Mouse (Mus musculus) limb, embryonic 10.5 days (tissue): ENCODE measurements around the gene Fxyd4. TPM values are rescaled to one million over a fixed set of nuclear protein-coding genes. Genes with fewer than 3 reads are reported as not detected.

Experiments
- DNase-seq: peaks from one replicate; pipeline ENCODE4 v3.0.0-alpha.2; 2017; ENCODE audit warnings: low spot score
- H3K27ac ChIP-seq: fragments of 300-500 bp; sonication (generic); 2 replicates; pipeline ENCODE4 v1.5.1; 2016; ENCODE audit warnings: mild to moderate bottlenecking
- H3K27me3 ChIP-seq: fragments of 300-500 bp; sonication (generic); 2 replicates; pipeline ENCODE4 v1.6.1; 2016; ENCODE audit warnings: low read depth, mild to moderate bottlenecking; ENCODE audit not compliant: poor library complexity, severe bottlenecking
- H3K36me3 ChIP-seq: fragments of 300-500 bp; sonication (generic); 2 replicates; pipeline ENCODE4 v1.6.1; 2016; ENCODE audit warnings: mild to moderate bottlenecking, moderate library complexity
- H3K4me1 ChIP-seq: fragments of 300-500 bp; sonication (generic); 2 replicates; pipeline ENCODE4 v1.6.1; 2016
- H3K4me3 ChIP-seq: fragments of 300-500 bp; sonication (generic); 2 replicates; pipeline ENCODE4 v1.5.1; 2016; ENCODE audit warnings: mild to moderate bottlenecking, moderate library complexity
- H3K9me3 ChIP-seq: fragments of 300-500 bp; sonication (generic); replicated peaks from 2 replicates; pipeline ENCODE4 v1.6.1; 2016; ENCODE audit warnings: mild to moderate bottlenecking
- WGBS: fragments of 180-500 bp; shearing (Covaris S2); methylation state at CpG from one replicate; pipeline ENCODE4 v1.1.7; 2016; 5-methylcytosine and 5-hydroxymethylcytosine counted together
- polyA plus RNA-seq: library from polyadenylated mRNA; unstranded; fragments of >200 nt; fragmentation: Nextera tagmentation; extraction: Ambion mirVana; gene quantifications from 2 replicates; pipeline ENCODE4 v1.2.1, GENCODE M21; 2016

Gene Fxyd4
- polyA plus RNA-seq, 1 experiment from 2014 or later: 3.6 TPM

GRCm38 (mm10) chr6:117932325-117933051 lies 5.0 kb downstream of the Fxyd4 start:
- H3K36me3 ChIP-seq: peaks cover 30% of the 10 kb centered on the region
- DNase-seq: no peak
- H3K27me3 ChIP-seq: no peaks in the 10 kb centered on the region
- no peaks in the 10 kb centered on the region for H3K4me1 ChIP-seq
- WGBS: 48% methylated on average over 11 of the region's 11 CpGs
- no peaks in the 10 kb centered on the region for H3K9me3 ChIP-seq
- H3K27ac ChIP-seq: no peak overlapping the region
- H3K4me3 ChIP-seq: no peak overlapping the region

GRCm38 (mm10) chr6:117929945-117930655 lies 7.4 kb downstream of the Fxyd4 start:
- Histone ChIP-seq H3K4me1 (no peaks in the 10 kb centered on the region), H3K27ac (no peak overlapping the region), H3K27me3 (no peaks in the 10 kb centered on the region), H3K4me3 (no peak overlapping the region), H3K9me3 (no peaks in the 10 kb centered on the region), H3K36me3 (peaks cover 51% of the 10 kb centered on the region)
- 91% methylated on average over 3 of the region's 3 CpGs for WGBS
- DNase-seq: no peak

DNA sequence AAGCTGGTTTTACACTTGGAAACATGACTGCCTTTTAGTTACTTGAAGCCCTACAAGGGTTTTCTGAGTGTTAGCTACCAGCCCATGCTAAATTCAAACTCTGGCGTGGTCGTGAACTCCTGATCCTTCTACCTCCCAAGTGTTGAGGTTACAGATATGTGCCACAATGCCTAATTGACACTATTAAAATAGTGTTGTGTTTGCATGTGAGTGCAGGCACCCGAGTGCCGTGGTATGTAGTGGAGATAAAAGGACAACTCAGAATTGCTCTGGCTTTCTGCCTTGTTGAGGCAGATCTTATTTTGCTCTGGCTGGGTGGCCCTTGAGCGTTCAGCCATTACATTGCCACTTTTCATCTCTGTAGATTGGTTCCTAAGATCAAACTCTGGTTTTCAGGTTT lies 8.7 kb downstream of the Fxyd4 start:
- DNase-seq: no peak
- 89% methylated on average over 5 of the region's 5 CpGs for WGBS

GRCm38 (mm10) chr6:117927955-117928354 lies 9.5 kb downstream of the Fxyd4 start:
- Histone ChIP-seq H3K27ac (no peak overlapping the region), H3K4me3 (no peak overlapping the region), H3K9me3 (no peaks in the 10 kb centered on the region), H3K36me3 (peaks cover 59% of the 10 kb centered on the region), H3K27me3 (no peaks in the 10 kb centered on the region), H3K4me1 (no peaks in the 10 kb centered on the region)
- 88% methylated on average over 7 of the region's 7 CpGs for WGBS
- no peak for DNase-seq

More for the DNA sequence above, 8.7 kb downstream of the Fxyd4 start:
- Histone ChIP-seq H3K9me3 (no peaks in the 10 kb centered on the region), H3K36me3 (peaks cover 54% of the 10 kb centered on the region), H3K27ac (no peak overlapping the region), H3K4me3 (no peak overlapping the region), H3K4me1 (no peaks in the 10 kb centered on the region), H3K27me3 (no peaks in the 10 kb centered on the region)

DNA sequence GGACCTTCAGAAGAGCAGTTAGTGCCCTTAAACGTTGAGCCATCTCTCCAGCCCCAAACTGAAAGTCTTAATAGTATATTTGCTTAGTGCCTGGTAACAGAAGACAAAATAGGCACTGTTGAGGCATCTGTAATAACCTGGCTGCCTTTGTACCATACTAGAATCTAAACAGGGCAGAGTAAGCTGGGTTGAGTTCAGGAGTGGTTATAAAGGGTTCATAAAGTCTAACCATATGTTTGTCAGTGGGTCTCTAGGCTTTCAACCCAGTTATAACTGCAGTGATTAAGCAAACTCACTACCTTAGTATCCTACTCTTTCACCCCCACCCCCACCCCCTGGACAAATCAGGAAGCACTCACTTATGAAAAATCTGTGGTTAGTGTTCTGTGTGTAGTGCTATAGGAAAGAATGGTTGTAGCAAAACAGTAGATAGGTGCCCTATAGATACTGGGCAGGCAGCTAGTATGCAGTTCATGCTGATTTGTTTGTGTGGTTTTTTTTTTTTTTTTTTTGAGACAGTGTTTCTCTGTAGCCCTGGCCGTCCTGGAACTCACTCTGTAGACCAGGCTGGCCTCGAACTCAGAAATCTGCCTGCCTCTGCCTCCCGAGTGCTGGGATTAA lies 10.5 kb downstream of the Fxyd4 start:
- Histone ChIP-seq H3K27me3 (no peaks in the 10 kb centered on the region), H3K4me3 (no peak overlapping the region), H3K36me3 (peaks cover 69% of the 10 kb centered on the region), H3K9me3 (no peaks in the 10 kb centered on the region), H3K4me1 (no peaks in the 10 kb centered on the region), H3K27ac (no peak overlapping the region)
- no peak for DNase-seq
- WGBS: 79% methylated on average over 4 of the region's 4 CpGs

DNA sequence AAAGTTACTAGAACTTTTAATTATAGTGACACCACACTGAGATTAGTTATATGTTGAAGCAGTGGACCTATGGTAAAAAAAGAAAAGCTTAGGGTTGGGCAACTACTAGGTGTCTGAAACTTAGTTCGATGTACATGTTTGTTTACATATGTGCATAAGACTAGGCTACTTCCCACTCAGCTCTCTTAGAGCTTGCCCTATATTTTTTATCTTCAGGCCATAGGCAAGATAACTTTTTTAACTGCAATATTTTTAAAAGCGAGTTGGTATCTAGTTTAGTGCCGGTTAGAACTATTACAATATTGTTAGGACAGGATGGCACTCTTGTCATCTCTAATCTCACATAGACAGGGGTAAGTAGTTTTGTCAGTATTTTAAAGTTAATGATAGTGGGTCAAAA lies 15.5 kb downstream of the Fxyd4 start:
- WGBS: 93% methylated on average over 3 of the region's 3 CpGs
- H3K9me3 ChIP-seq: no peaks in the 10 kb centered on the region
- H3K4me1 ChIP-seq: peaks cover 20% of the 10 kb centered on the region
- H3K36me3 ChIP-seq: peaks cover 75% of the 10 kb centered on the region
- DNase-seq: no peak
- no peaks in the 10 kb centered on the region for H3K27me3 ChIP-seq
- H3K4me3 ChIP-seq: no peak overlapping the region
- H3K27ac ChIP-seq: no peak overlapping the region

GRCm38 (mm10) chr6:117920659-117921640 lies 16.5 kb downstream of the Fxyd4 start:
- Histone ChIP-seq H3K27ac (no peak overlapping the region), H3K9me3 (no peaks in the 10 kb centered on the region), H3K4me1 (peaks cover 26% of the 10 kb centered on the region), H3K4me3 (0 out of 2 replicates have a peak overlapping the region, but pooled peaks have one; percentile 1), H3K27me3 (no peaks in the 10 kb centered on the region), H3K36me3 (peaks cover 64% of the 10 kb centered on the region)
- WGBS: 71% methylated on average over 3 of the region's 3 CpGs
- no peak for DNase-seq

- WGBS: 49% methylated on average over 5 of the region's 5 CpGs
- Histone ChIP-seq H3K9me3 (no peaks in the 10 kb centered on the region), H3K36me3 (peaks cover 50% of the 10 kb centered on the region), H3K27me3 (no peaks in the 10 kb centered on the region), H3K4me1 (peaks cover 35% of the 10 kb centered on the region), H3K4me3 (peak overlapping the region; percentile 62), H3K27ac (peak overlapping the region; percentile 96)
- peak; percentile 47 for DNase-seq
Observed at GRCm38 (mm10) chr6:117918043-117918442, 19.4 kb downstream of the Fxyd4 start.

DNA sequence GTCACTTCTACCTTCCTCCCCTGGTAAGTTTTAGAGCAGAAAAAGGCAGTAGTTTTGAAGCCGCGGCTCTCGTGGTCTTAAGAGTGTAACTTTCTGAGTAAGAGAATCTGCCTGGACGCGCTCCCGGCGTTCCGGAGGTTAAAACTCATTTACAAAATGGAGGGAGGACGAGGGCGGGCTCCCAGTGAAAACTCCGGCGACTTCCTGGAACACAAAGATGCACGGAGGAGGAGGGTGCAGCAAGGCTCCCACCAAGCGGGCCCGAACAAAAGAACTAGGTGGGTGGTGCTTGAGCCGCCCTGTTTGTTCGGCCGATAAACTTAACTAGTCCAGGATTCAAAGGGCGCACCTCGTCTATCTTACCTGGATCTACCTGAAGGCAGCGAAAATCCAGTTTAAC lies 19.9 kb downstream of the Fxyd4 start:
- Histone ChIP-seq H3K4me3 (peak overlapping the region; percentile 62), H3K36me3 (peaks cover 46% of the 10 kb centered on the region), H3K27ac (peak overlapping the region; percentile 96), H3K4me1 (peaks cover 35% of the 10 kb centered on the region), H3K9me3 (no peaks in the 10 kb centered on the region), H3K27me3 (no peaks in the 10 kb centered on the region)
- 2% methylated on average over 21 of the region's 21 CpGs for WGBS
- peak; percentile 71 for DNase-seq

- no peaks in the 10 kb centered on the region for H3K27me3 ChIP-seq
- peak; percentile 91 for DNase-seq
- no peaks in the 10 kb centered on the region for H3K9me3 ChIP-seq
- peaks cover 35% of the 10 kb centered on the region for H3K4me1 ChIP-seq
- WGBS: under 1% methylated on average over 62 of the region's 62 CpGs
- peak overlapping the region; percentile 96 for H3K27ac ChIP-seq
- peaks cover 39% of the 10 kb centered on the region for H3K36me3 ChIP-seq
- peak overlapping the region; percentile 62 for H3K4me3 ChIP-seq
Observed at GRCm38 (mm10) chr6:117916737-117917426, 20.6 kb downstream of the Fxyd4 start.

- no peak for DNase-seq
- H3K27ac ChIP-seq: peak overlapping the region; percentile 96
- H3K36me3 ChIP-seq: peaks cover 33% of the 10 kb centered on the region
- H3K9me3 ChIP-seq: no peaks in the 10 kb centered on the region
- WGBS: 3% methylated on average over 12 of the region's 12 CpGs
- peak overlapping the region; percentile 62 for H3K4me3 ChIP-seq
- no peaks in the 10 kb centered on the region for H3K27me3 ChIP-seq
- peaks cover 35% of the 10 kb centered on the region for H3K4me1 ChIP-seq
Observed at GRCm38 (mm10) chr6:117916205-117916736, 21.2 kb downstream of the Fxyd4 start.

- no peaks in the 10 kb centered on the region for H3K27me3 ChIP-seq
- no peak for DNase-seq
- no peak overlapping the region for H3K27ac ChIP-seq
- peaks cover 33% of the 10 kb centered on the region for H3K4me1 ChIP-seq
- H3K4me3 ChIP-seq: no peak overlapping the region
- peaks cover 16% of the 10 kb centered on the region for H3K36me3 ChIP-seq
- no peaks in the 10 kb centered on the region for H3K9me3 ChIP-seq
Observed at GRCm38 (mm10) chr6:117914541-117914940, 23.0 kb downstream of the Fxyd4 start.
